Mouse (Mus musculus): ENCODE results near the gene Efna3.

DNA sequence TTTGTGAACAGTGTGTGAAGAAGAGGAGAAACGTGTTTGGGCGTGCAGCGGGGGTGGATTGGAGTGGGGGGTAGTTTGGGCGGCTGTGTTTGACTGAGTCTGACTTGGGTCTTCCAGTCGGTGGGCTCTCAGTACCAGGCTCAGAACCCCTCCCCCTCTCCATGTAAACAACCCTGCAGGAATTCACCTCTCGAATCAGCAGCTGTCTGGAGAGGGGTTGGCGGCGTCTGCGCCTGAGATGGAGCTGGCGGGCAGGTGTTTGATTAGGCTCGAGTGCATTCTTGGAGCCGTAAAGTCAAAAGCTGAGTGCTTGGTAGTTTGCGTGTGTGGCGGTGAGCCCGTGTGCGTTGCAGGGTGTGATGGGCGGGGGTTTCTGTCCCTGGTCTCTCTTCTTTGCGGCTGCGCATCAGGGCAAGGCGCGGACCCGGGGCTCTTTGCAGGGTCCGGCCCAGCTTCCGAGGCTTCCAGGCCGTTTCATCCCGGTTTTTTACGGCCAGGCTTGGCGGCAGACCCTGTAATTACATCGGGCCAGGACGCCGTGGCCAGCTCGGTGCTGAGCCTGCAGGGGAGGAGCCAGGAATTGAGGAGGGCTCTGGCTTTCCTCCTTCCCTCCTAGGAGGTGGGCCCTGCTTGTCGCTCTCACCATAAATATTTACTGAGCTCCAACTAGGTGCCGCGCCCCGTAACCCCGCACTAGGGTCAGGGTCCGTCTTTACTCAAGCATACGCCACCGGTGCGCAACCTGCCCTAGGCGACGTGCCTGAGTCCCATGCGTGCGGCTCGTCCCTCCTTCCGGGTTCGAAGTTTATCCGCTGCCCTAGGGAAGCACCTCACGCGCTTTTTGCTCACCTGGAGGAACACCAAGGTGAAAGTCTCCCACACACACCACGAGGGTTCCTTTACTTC, 41.9 kb downstream of the Efna3 start, which contains the start of gene Efna1:
- TF ChIP-seq CTCF (IDR thresholded peaks at IDR 0.05; ENCODE audit: low read depth) (no peak), EP300 (optimal IDR thresholded peaks at IDR 0.05) (no peak)

Data from stomach, postnatal 0 days (tissue).